ENCODE assay signal across 9 mouse cellular contexts in genomic region chr15:91301366-91301765, GRCm38 (mm10).
DNase-seq lines count a peak whose midpoint lies in the region; ATAC-seq lines count a peak whose summit lies in the region.
"Had no signal": no experiment of that assay in that cellular context is flagged by ENCODE, and none has a peak within 500 bp of the region (broad histone marks: within the 10 kb centered on the region; RNA-seq: fewer than 3 reads in every experiment).

No protein-coding gene starts in this region.

- ATAC-seq in hindbrain, embryonic 13.5 days (ENCODE audit: low FRiP score): no peak

- DNase-seq in hindbrain, embryonic 10.5 days (ENCODE audit: low spot score): peak; percentile 86
- peak; percentile 93 to 97 for DNase-seq in cerebellum, postnatal 14 days
- DNase-seq in frontal cortex, postnatal 36 days (ENCODE audit: low spot score in 2 of 2): peak; percentile 94 to 96
- peak; percentile 93 for DNase-seq in kidney, adult 18-20 months
- DNase-seq in left cerebral cortex, postnatal 25 days (ENCODE audit: low spot score in 2 of 2): peak; percentile 87 to 94
- DNase-seq in naive thymus-derived CD4-positive, alpha-beta T cell, adult 2 months (ENCODE audit: low read depth): peak; percentile 32
- peak; percentile 95 for DNase-seq in testis, postnatal 10 days (ENCODE audit: low spot score)

- no peak overlapping the region for H3K27ac ChIP-seq in hindbrain, embryonic 10.5 days
- no peak overlapping the region for H3K27ac ChIP-seq in hindbrain, embryonic 13.5 days

- no peak overlapping the region for H3K4me2 ChIP-seq in hindbrain, embryonic 13.5 days

- H3K27me3 ChIP-seq in hindbrain, embryonic 10.5 days (ENCODE audit: insufficient read depth, poor library complexity, severe bottlenecking): no peaks in the 10 kb centered on the region; the same call in 1 of the 2 replicates
- no peaks in the 10 kb centered on the region for H3K27me3 ChIP-seq in hindbrain, embryonic 13.5 days

- 0 out of 2 replicates have a peak, but pooled peaks cover 3% of the 10 kb centered on the region for H3K4me1 ChIP-seq in hindbrain, embryonic 10.5 days (replicated peaks)
- no peaks in the 10 kb centered on the region for H3K4me1 ChIP-seq in hindbrain, embryonic 13.5 days (replicated peaks)

- H3K4me3 ChIP-seq in hindbrain, embryonic 10.5 days: no peak overlapping the region
- H3K4me3 ChIP-seq in hindbrain, embryonic 13.5 days: no peak overlapping the region
- H3K4me3 ChIP-seq: myocyte had no signal

- WGBS in hindbrain, embryonic 10.5 days: 16% methylated on average over 3 of the region's 3 CpGs
- WGBS in hindbrain, embryonic 13.5 days: 7% methylated on average over 3 of the region's 3 CpGs

- no peaks in the 10 kb centered on the region for H3K9me3 ChIP-seq in hindbrain, embryonic 10.5 days
- no peaks in the 10 kb centered on the region for H3K9me3 ChIP-seq in hindbrain, embryonic 13.5 days

- intact Hi-C loops in left cerebral cortex, postnatal 25 days (cut with DNase I): loop anchor here (2.0 to 10.0 kb wide), 2 partner anchors 271 to 453 kb away; partner anchors contain the start of gene Slc2a13

- no peaks in the 10 kb centered on the region for H3K36me3 ChIP-seq in hindbrain, embryonic 10.5 days
- H3K36me3 ChIP-seq in hindbrain, embryonic 13.5 days: no peaks in the 10 kb centered on the region

- H3K9ac ChIP-seq in hindbrain, embryonic 13.5 days: no peak overlapping the region

Comparison
In these comparisons a context has a peak if more than half of its experiments do, and no peak if none do; other contexts are left out.
1. DNase-seq: peak in every context shown above with its lines; median percentile 95 in cerebellum, postnatal 14 days; 95 in frontal cortex, postnatal 36 days; 95 in testis, postnatal 10 days; 93 in kidney, adult 18-20 months; 90 in left cerebral cortex, postnatal 25 days; 86 in hindbrain, embryonic 10.5 days; 32 in naive thymus-derived CD4-positive, alpha-beta T cell, adult 2 months.